Comparison of ENCODE assay signal across 11 mouse cellular contexts in the genomic region with DNA sequence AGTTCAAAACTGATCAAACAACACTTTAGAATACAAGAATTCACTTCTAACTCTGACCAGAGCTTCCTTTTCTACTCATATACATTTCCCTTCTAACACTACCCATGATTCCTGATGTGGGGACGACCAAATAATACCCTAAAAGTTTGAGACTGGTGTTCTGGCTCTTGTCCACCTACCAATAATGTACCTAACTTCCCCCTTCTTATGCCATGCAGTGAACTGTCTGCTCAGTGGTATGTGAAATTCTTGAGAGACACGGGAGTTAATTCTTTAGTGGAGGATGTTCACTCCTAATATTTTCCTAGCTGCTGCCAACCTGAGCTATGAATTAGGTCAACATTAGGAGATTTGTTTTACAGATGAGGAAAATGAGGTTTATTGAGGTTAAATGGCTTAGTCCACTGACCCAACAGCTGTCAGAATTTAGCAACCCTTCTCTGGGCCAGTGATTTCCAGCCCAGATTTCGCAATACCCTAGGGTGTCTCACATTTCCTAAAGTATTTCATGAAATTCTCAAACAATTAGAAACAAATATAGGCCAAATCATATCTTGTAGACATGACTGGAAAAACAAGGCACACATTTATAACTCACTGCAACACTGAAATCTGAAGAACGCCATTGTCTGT.
A peak's percentile ranks its signal among the peaks of the same experiment; 100 is the strongest.
DNase-seq lines count a peak whose midpoint lies in the region; ATAC-seq and TF ChIP-seq lines count a peak whose summit lies in the region.
"Had no signal": no experiment of that assay in that cellular context is flagged by ENCODE, and none has a peak within 500 bp of the region (broad histone marks: within the 10 kb centered on the region; RNA-seq: fewer than 3 reads in every experiment).

No protein-coding gene starts in this region.

- TF ChIP-seq POLR2A in liver, adult 2 months (IDR thresholded peaks at IDR 0.05; ENCODE audit: extremely low read depth, insufficient read depth, low read length), result no peak

- 49% methylated on average over 4 of the region's 4 CpGs for WGBS in embryonic facial prominence, embryonic 11.5 days
- WGBS in embryonic facial prominence, embryonic 10.5 days, result 59% methylated on average over 4 of the region's 4 CpGs
- WGBS in liver, adult 2 months, result 67% methylated on average over 4 of the region's 4 CpGs
- 88% methylated on average over 4 of the region's 4 CpGs for WGBS in neural tube, embryonic 15.5 days
- 82% methylated on average over 4 of the region's 4 CpGs for WGBS in limb, embryonic 10.5 days

- no peak overlapping the region for H3K4me3 ChIP-seq in embryonic facial prominence, embryonic 11.5 days (ENCODE audit: low read depth, low read length)
- no peak overlapping the region for H3K4me3 ChIP-seq in embryonic facial prominence, embryonic 10.5 days
- H3K4me3 ChIP-seq in liver, adult 2 months (ENCODE audit: insufficient read depth, low read depth, low read length), result no peak overlapping the region
- no peak overlapping the region for H3K4me3 ChIP-seq in neural tube, embryonic 15.5 days (replicated peaks)
- H3K4me3 ChIP-seq in limb, embryonic 10.5 days, result no peak overlapping the region
- H3K4me3 ChIP-seq: lung, embryonic 15.5 days had no signal

- H3K27ac ChIP-seq in embryonic facial prominence, embryonic 11.5 days (replicated peaks; ENCODE audit: low read depth, low read length), result no peak overlapping the region
- no peak overlapping the region for H3K27ac ChIP-seq in embryonic facial prominence, embryonic 10.5 days (replicated peaks)
- no peak overlapping the region for H3K27ac ChIP-seq in liver, adult 2 months (replicated peaks; ENCODE audit: insufficient read depth, low read depth, low read length)
- no peak overlapping the region for H3K27ac ChIP-seq in neural tube, embryonic 15.5 days (replicated peaks)
- no peak overlapping the region for H3K27ac ChIP-seq in limb, embryonic 10.5 days
- H3K27ac ChIP-seq: lung, embryonic 15.5 days had no signal

- H3K9ac ChIP-seq in embryonic facial prominence, embryonic 11.5 days (replicated peaks; ENCODE audit: low read length), result no peak overlapping the region
- no peak overlapping the region for H3K9ac ChIP-seq in liver, adult 2 months (ENCODE audit: low read depth, low read length)
- no peak overlapping the region for H3K9ac ChIP-seq in neural tube, embryonic 15.5 days (replicated peaks)
- H3K9ac ChIP-seq: lung, embryonic 15.5 days had no signal

- peak; percentile 48 for DNase-seq in embryonic facial prominence, embryonic 11.5 days (ENCODE audit: low spot score)
- no peak for DNase-seq in embryonic facial prominence, embryonic 10.5 days (ENCODE audit: low spot score)
- DNase-seq in liver, adult 2 months (ENCODE audit: extremely low read depth, low read depth, low spot score), result peak; percentile 30
- DNase-seq in liver, result no peak
- DNase-seq in gastrocnemius, postnatal 25 days, result peak; percentile 10
- peak; percentile 28 for DNase-seq in mesoderm, embryonic 11.5 days (ENCODE audit: low read depth, low spot score)
- DNase-seq in limb, embryonic 10.5 days (ENCODE audit: low spot score), result no peak
- DNase-seq: cerebellum, postnatal 25 days; thymus, adult 2 months had no signal

- no peaks in the 10 kb centered on the region for H3K36me3 ChIP-seq in embryonic facial prominence, embryonic 11.5 days (replicated peaks; ENCODE audit: control insufficient read depth, insufficient read depth, low read depth, low read length)
- H3K36me3 ChIP-seq in embryonic facial prominence, embryonic 10.5 days (replicated peaks), result no peaks in the 10 kb centered on the region
- H3K36me3 ChIP-seq in liver, adult 2 months (ENCODE audit: control insufficient read depth, insufficient read depth, low read length), result no peaks in the 10 kb centered on the region
- no peaks in the 10 kb centered on the region for H3K36me3 ChIP-seq in neural tube, embryonic 15.5 days
- no peaks in the 10 kb centered on the region for H3K36me3 ChIP-seq in limb, embryonic 10.5 days
- H3K36me3 ChIP-seq: lung, embryonic 15.5 days had no signal

- no peak overlapping the region for H3K4me2 ChIP-seq in embryonic facial prominence, embryonic 11.5 days (ENCODE audit: low read depth, low read length)
- no peak overlapping the region for H3K4me2 ChIP-seq in neural tube, embryonic 15.5 days
- H3K4me2 ChIP-seq: lung, embryonic 15.5 days had no signal

- no peaks in the 10 kb centered on the region; the same call in 1 of the 2 replicates for H3K4me1 ChIP-seq in embryonic facial prominence, embryonic 11.5 days (ENCODE audit: control insufficient read depth, insufficient read depth, low read length)
- peaks cover 46% of the 10 kb centered on the region for H3K4me1 ChIP-seq in embryonic facial prominence, embryonic 10.5 days
- no peaks in the 10 kb centered on the region for H3K4me1 ChIP-seq in liver, adult 2 months (ENCODE audit: control insufficient read depth, insufficient read depth, low read length)
- peaks cover 11% of the 10 kb centered on the region for H3K4me1 ChIP-seq in neural tube, embryonic 15.5 days
- H3K4me1 ChIP-seq in limb, embryonic 10.5 days, result peaks cover 17% of the 10 kb centered on the region

- no peak for TF ChIP-seq CTCF in liver, adult 2 months (IDR thresholded peaks at IDR 0.05; ENCODE audit: low read depth, low read length)

- no peak for ATAC-seq in embryonic facial prominence, embryonic 11.5 days (replicated peaks; ENCODE audit: insufficient number of reproducible peaks, low FRiP score, low TSS enrichment, low read depth)
- no peak for ATAC-seq in neural tube, embryonic 15.5 days (ENCODE audit: low FRiP score)

- H3K27me3 ChIP-seq in embryonic facial prominence, embryonic 11.5 days (ENCODE audit: control insufficient read depth, insufficient read depth, low read length), result no peaks in the 10 kb centered on the region
- no peaks in the 10 kb centered on the region for H3K27me3 ChIP-seq in embryonic facial prominence, embryonic 10.5 days (replicated peaks; ENCODE audit: low read depth, poor library complexity, severe bottlenecking)
- H3K27me3 ChIP-seq in liver, adult 2 months (ENCODE audit: control insufficient read depth, insufficient read depth, low read length), result no peaks in the 10 kb centered on the region
- no peaks in the 10 kb centered on the region for H3K27me3 ChIP-seq in neural tube, embryonic 15.5 days (replicated peaks)
- H3K27me3 ChIP-seq in limb, embryonic 10.5 days (ENCODE audit: low read depth, poor library complexity, severe bottlenecking), result no peaks in the 10 kb centered on the region
- H3K27me3 ChIP-seq: lung, embryonic 15.5 days had no signal

- no peaks in the 10 kb centered on the region for H3K79me2 ChIP-seq in liver, adult 2 months (ENCODE audit: control insufficient read depth, insufficient read depth, low read length)

- H3K9me3 ChIP-seq in embryonic facial prominence, embryonic 11.5 days (replicated peaks; ENCODE audit: control insufficient read depth, low read length), result no peaks in the 10 kb centered on the region
- no peaks in the 10 kb centered on the region for H3K9me3 ChIP-seq in embryonic facial prominence, embryonic 10.5 days
- H3K9me3 ChIP-seq in neural tube, embryonic 15.5 days (replicated peaks), result no peaks in the 10 kb centered on the region
- no peaks in the 10 kb centered on the region for H3K9me3 ChIP-seq in limb, embryonic 10.5 days (replicated peaks)
- H3K9me3 ChIP-seq: lung, embryonic 15.5 days had no signal

Comparison
In these comparisons a context has a peak if more than half of its experiments do, and no peak if none do; other contexts are left out.
1. DNase-seq: peak in embryonic facial prominence, embryonic 11.5 days (single experiment), liver, adult 2 months (single experiment), gastrocnemius, postnatal 25 days (single experiment) and mesoderm, embryonic 11.5 days (single experiment); none in embryonic facial prominence, embryonic 10.5 days (single experiment), liver (single experiment) and limb, embryonic 10.5 days (single experiment).